Mouse (Mus musculus) liver, adult 2 months (tissue): Measurements from ENCODE around the gene Bace2. TPM values are rescaled to one million over a fixed set of nuclear protein-coding genes. Genes with fewer than 3 reads are reported as not detected.

Source experiments
- DNase-seq: peaks from one replicate; pipeline ENCODE4 v3.0.0-alpha.2; 2011; ENCODE audit warnings: low read depth, low spot score; ENCODE audit errors: extremely low read depth
- H3K27ac ChIP-seq: fragments of 200-500 bp; replicated peaks from 2 replicates; pipeline ENCODE4 v1.5.1; 2012; ENCODE audit warnings: low read depth, mild to moderate bottlenecking, control low read depth, inconsistent platforms, low read length; ENCODE audit not compliant: insufficient read depth
- H3K27me3 ChIP-seq: fragments of 200-500 bp; 2 replicates; pipeline ENCODE4 v1.6.1; 2012; ENCODE audit warnings: mild to moderate bottlenecking, moderate library complexity, low read length, inconsistent platforms; ENCODE audit not compliant: control insufficient read depth, insufficient read depth
- H3K36me3 ChIP-seq: fragments of 200-500 bp; 2 replicates; pipeline ENCODE4 v1.6.1; 2012; ENCODE audit warnings: low read length, inconsistent platforms; ENCODE audit not compliant: control insufficient read depth, insufficient read depth
- H3K4me1 ChIP-seq: fragments of 200-500 bp; 2 replicates; pipeline ENCODE4 v1.6.1; 2011; ENCODE audit warnings: low read length; ENCODE audit not compliant: control insufficient read depth, insufficient read depth
- H3K4me3 ChIP-seq: fragments of 200-500 bp; 2 replicates; pipeline ENCODE4 v1.5.1; 2011; ENCODE audit warnings: low read depth, mild to moderate bottlenecking, control low read depth, low read length, moderate library complexity; ENCODE audit not compliant: insufficient read depth
- H3K79me2 ChIP-seq: fragments of 200-500 bp; 2 replicates; pipeline ENCODE4 v1.6.1; 2012; ENCODE audit warnings: inconsistent platforms, mild to moderate bottlenecking, low read length, moderate library complexity; ENCODE audit not compliant: control insufficient read depth, insufficient read depth
- H3K9ac ChIP-seq: fragments of 200-500 bp; 2 replicates; pipeline ENCODE4 v1.6.1; 2012; ENCODE audit warnings: low read depth, mild to moderate bottlenecking, control low read depth, inconsistent platforms, low read length
- CTCF ChIP-seq: fragments of 200-500 bp; IDR thresholded peaks from 2 replicates; pipeline ENCODE4 v1.5.1; 2011; ENCODE audit warnings: low read depth, low read length, control low read depth
- POLR2A ChIP-seq: fragments of 200-500 bp; IDR thresholded peaks from 2 replicates; pipeline ENCODE4 v1.6.1; 2011; ENCODE audit warnings: low read length, control low read depth; ENCODE audit not compliant: insufficient read depth; ENCODE audit errors: extremely low read depth
- WGBS: fragments of 180-500 bp; shearing (Covaris S2); methylation state at CpG from one replicate; pipeline ENCODE4 v1.1.7; 2018; 5-methylcytosine and 5-hydroxymethylcytosine counted together
- polyA plus RNA-seq: library from polyadenylated mRNA; depleted of rRNA; stranded (reverse); fragments of >200 nt; gene quantifications from 2 replicates; pipeline ENCODE4 v1.2.3, GENCODE M21; 2012
- total RNA-seq: library from RNA; depleted of rRNA; stranded (reverse); fragments of >200 nt; gene quantifications from 2 replicates; pipeline ENCODE4 v1.2.3, GENCODE M21; 2014

Gene Bace2
- total and polyA plus RNA-seq, 2 experiments = 1.8 to 2.4 TPM

GRCm38 (mm10) chr16:97466182-97466957, 109.8 kb downstream of the Bace2 start:
- TF ChIP-seq CTCF = peak; percentile 28
- no peak for TF ChIP-seq POLR2A
- H3K79me2 ChIP-seq = no peaks in the 10 kb centered on the region
- H3K36me3 ChIP-seq = no peaks in the 10 kb centered on the region
- no peak overlapping the region for H3K27ac ChIP-seq
- H3K9ac ChIP-seq = no peak overlapping the region
- H3K27me3 ChIP-seq = no peaks in the 10 kb centered on the region
- no peak for DNase-seq
- WGBS = 67% methylated on average over 4 of the region's 4 CpGs
- no peak overlapping the region for H3K4me3 ChIP-seq
- H3K4me1 ChIP-seq = peaks cover 7% of the 10 kb centered on the region

DNA sequence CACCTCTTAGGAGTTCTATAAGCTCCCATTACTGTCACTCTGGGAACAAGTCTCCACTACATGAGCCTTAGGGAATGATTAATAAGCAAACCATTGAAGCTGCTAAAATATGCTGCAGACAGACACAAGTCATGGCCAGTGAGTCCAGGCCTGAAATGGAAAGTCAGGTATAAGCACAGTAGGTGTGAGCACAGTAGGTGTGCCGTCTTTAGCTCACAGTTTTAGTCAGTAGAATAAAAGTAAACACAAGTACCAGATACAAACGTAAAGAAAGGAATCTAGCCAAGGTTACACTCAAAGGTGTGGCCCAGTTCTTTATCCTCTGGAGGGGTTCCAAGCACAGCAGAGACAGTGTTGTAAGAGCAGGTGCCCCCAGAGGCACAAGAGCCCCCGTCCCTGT, 110.9 kb downstream of the Bace2 start:
- Histone ChIP-seq H3K4me1 (peaks cover 7% of the 10 kb centered on the region), H3K9ac (no peak overlapping the region), H3K36me3 (no peaks in the 10 kb centered on the region), H3K4me3 (no peak overlapping the region), H3K27ac (no peak overlapping the region), H3K79me2 (no peaks in the 10 kb centered on the region), H3K27me3 (no peaks in the 10 kb centered on the region)
- WGBS = 61% methylated on average over 3 of the region's 3 CpGs
- TF ChIP-seq POLR2A (no peak), CTCF (no peak)
- no peak for DNase-seq

GRCm38 (mm10) chr16:97467993-97468791, 111.7 kb downstream of the Bace2 start:
- Histone ChIP-seq H3K27ac (no peak overlapping the region), H3K4me3 (no peak overlapping the region), H3K4me1 (peaks cover 4% of the 10 kb centered on the region; the same call in 1 of the 2 replicates), H3K36me3 (no peaks in the 10 kb centered on the region), H3K79me2 (no peaks in the 10 kb centered on the region), H3K9ac (no peak overlapping the region), H3K27me3 (no peaks in the 10 kb centered on the region)
- no peak for DNase-seq
- no peak for TF ChIP-seq CTCF
- WGBS = 84% methylated on average over 4 of the region's 4 CpGs

DNA sequence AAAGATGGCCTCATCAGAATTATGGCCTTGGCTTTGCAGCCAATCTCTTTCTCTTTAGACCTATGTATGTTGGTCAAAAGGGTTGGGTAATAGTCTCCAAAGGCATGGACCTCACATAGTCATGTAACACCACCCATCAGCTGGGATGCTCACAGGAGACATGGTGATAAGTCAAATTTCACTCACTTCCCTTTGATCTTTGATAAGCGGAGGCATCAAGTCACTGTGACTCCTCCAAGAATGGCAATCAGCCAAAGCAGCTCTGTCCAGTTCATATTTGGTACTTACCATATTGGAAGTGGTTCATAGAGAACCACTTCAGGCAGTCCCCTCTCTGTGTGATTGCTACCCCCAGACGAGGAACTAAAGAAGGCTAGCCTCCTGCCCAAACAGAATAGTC, 118.1 kb downstream of the Bace2 start:
- H3K27ac ChIP-seq = no peak overlapping the region
- H3K4me3 ChIP-seq = no peak overlapping the region
- peaks cover 2% of the 10 kb centered on the region; the same call in 1 of the 2 replicates for H3K4me1 ChIP-seq
- no peaks in the 10 kb centered on the region for H3K36me3 ChIP-seq
- H3K79me2 ChIP-seq = no peaks in the 10 kb centered on the region
- TF ChIP-seq CTCF = no peak
- TF ChIP-seq POLR2A = no peak
- DNase-seq = no peak
- H3K9ac ChIP-seq = no peak overlapping the region
- H3K27me3 ChIP-seq = no peaks in the 10 kb centered on the region
- 96% methylated on average over 2 of the region's 2 CpGs for WGBS

- peak; percentile 78 for DNase-seq
- Histone ChIP-seq H3K4me1 (peaks cover 2% of the 10 kb centered on the region; the same call in 1 of the 2 replicates), H3K4me3 (no peak overlapping the region), H3K79me2 (no peaks in the 10 kb centered on the region), H3K27me3 (no peaks in the 10 kb centered on the region), H3K9ac (no peak overlapping the region), H3K36me3 (no peaks in the 10 kb centered on the region), H3K27ac (no peak overlapping the region)
- 21% methylated on average over 3 of the region's 3 CpGs for WGBS
- TF ChIP-seq CTCF (no peak), POLR2A (no peak)
Measured at GRCm38 (mm10) chr16:97475581-97475980, 119.0 kb downstream of the Bace2 start.
